ENCODE assay signal across 10 mouse cellular contexts in the genomic region with DNA sequence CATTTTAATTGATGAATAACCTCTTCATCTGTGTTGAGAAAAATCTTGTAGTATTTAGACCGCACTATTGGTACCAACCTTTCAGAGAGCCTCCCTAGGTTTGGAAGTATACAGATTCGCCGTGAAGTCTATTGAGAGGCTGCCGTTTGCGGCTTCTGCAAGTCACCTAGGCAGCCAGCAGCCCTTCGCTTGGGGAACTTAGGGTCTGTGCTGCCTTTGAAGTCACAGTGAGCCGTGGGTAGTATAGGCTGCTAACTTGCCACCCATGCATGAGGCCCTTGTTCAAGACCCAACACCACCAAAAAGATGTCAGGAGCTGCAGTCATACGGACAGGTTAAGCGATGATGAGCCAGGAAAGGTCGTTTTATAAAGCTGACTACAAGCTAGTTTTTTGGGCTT. TPM values are rescaled to one million over a fixed set of nuclear protein-coding genes. Genes with fewer than 3 reads are reported as not detected.
DNase-seq lines count a peak whose midpoint lies in the region; ATAC-seq and TF ChIP-seq lines count a peak whose summit lies in the region.
"Had no signal": no experiment of that assay in that cellular context is flagged by ENCODE, and none has a peak within 500 bp of the region (broad histone marks: within the 10 kb centered on the region; RNA-seq: fewer than 3 reads in every experiment).

No protein-coding gene starts in this region.

- H3K4me2 ChIP-seq in kidney, embryonic 15.5 days, result peak overlapping the region; percentile 96
- H3K4me2 ChIP-seq in embryonic facial prominence, embryonic 13.5 days, result peak overlapping the region; percentile 98; the same call in 1 of the 2 replicates
- peak overlapping the region; percentile 100 for H3K4me2 ChIP-seq in hindbrain, postnatal 0 days (ENCODE audit: low read depth, low read length)
- peak overlapping the region; percentile 98 for H3K4me2 ChIP-seq in neural tube, embryonic 13.5 days

- 84% methylated on average over 10 of the region's 10 CpGs for WGBS in kidney, embryonic 15.5 days
- WGBS in embryonic facial prominence, embryonic 13.5 days, result 89% methylated on average over 10 of the region's 10 CpGs
- 82% methylated on average over 10 of the region's 10 CpGs for WGBS in hindbrain, postnatal 0 days
- 86% methylated on average over 10 of the region's 10 CpGs for WGBS in neural tube, embryonic 13.5 days

- ATAC-seq in kidney, embryonic 15.5 days (replicated peaks; ENCODE audit: low FRiP score), result no peak
- no peak for ATAC-seq in embryonic facial prominence, embryonic 13.5 days (ENCODE audit: insufficient number of reproducible peaks, insufficient read depth, low FRiP score, low TSS enrichment, low read depth)
- ATAC-seq in hindbrain, postnatal 0 days, result no peak
- ATAC-seq in neural tube, embryonic 13.5 days (ENCODE audit: low read depth), result no peak

- DNase-seq in kidney, postnatal 14 days, result no peak
- no peak for DNase-seq in hindbrain, postnatal 0 days (ENCODE audit: low spot score)
- no peak for DNase-seq in layer of hippocampus, postnatal 36 days
- no peak for DNase-seq in adrenal gland, postnatal 4 days (ENCODE audit: low spot score in 2 of 2)
- DNase-seq in retina, embryonic 14.5 days (ENCODE audit: low spot score), result no peak

- H3K4me3 ChIP-seq in kidney, embryonic 15.5 days (replicated peaks), result peak overlapping the region; percentile 91; the same call in 1 of the 2 replicates
- H3K4me3 ChIP-seq in embryonic facial prominence, embryonic 13.5 days, result peak overlapping the region; percentile 96; the same call in 1 of the 2 replicates
- H3K4me3 ChIP-seq in hindbrain, postnatal 0 days (ENCODE audit: low read length), result peak overlapping the region; percentile 77; the same call in 1 of the 2 replicates
- H3K4me3 ChIP-seq in neural tube, embryonic 13.5 days, result peak overlapping the region; percentile 96; the same call in 1 of the 2 replicates

- TF ChIP-seq CTCF in hindbrain, postnatal 0 days (IDR thresholded peaks at IDR 0.05; ENCODE audit: low read depth), result no peak

- H3K9ac ChIP-seq in kidney, embryonic 15.5 days, result no peak overlapping the region
- H3K9ac ChIP-seq in embryonic facial prominence, embryonic 13.5 days, result no peak overlapping the region
- no peak overlapping the region for H3K9ac ChIP-seq in hindbrain, postnatal 0 days (replicated peaks; ENCODE audit: low read length)
- peak overlapping the region; percentile 43; the same call in 1 of the 2 replicates for H3K9ac ChIP-seq in neural tube, embryonic 13.5 days

- peaks cover 29% of the 10 kb centered on the region for H3K4me1 ChIP-seq in kidney, embryonic 15.5 days
- H3K4me1 ChIP-seq in embryonic facial prominence, embryonic 13.5 days, result peaks cover 18% of the 10 kb centered on the region
- peaks cover 13% of the 10 kb centered on the region for H3K4me1 ChIP-seq in hindbrain, postnatal 0 days (ENCODE audit: insufficient read depth, low read length)
- H3K4me1 ChIP-seq in neural tube, embryonic 13.5 days (replicated peaks), result peaks cover 26% of the 10 kb centered on the region

- H3K27me3 ChIP-seq in kidney, embryonic 15.5 days, result no peaks in the 10 kb centered on the region
- H3K27me3 ChIP-seq in embryonic facial prominence, embryonic 13.5 days, result no peaks in the 10 kb centered on the region
- no peaks in the 10 kb centered on the region for H3K27me3 ChIP-seq in hindbrain, postnatal 0 days (ENCODE audit: insufficient read depth, low read length)
- H3K27me3 ChIP-seq in neural tube, embryonic 13.5 days, result no peaks in the 10 kb centered on the region
- H3K27me3 ChIP-seq: embryonic facial prominence, embryonic 12.5 days had no signal

- H3K27ac ChIP-seq in kidney, embryonic 15.5 days, result no peak overlapping the region
- no peak overlapping the region for H3K27ac ChIP-seq in embryonic facial prominence, embryonic 13.5 days
- H3K27ac ChIP-seq in hindbrain, postnatal 0 days, result no peak overlapping the region
- no peak overlapping the region for H3K27ac ChIP-seq in neural tube, embryonic 13.5 days (replicated peaks)
- H3K27ac ChIP-seq: embryonic facial prominence, embryonic 12.5 days; macrophage had no signal

- H3K9me3 ChIP-seq in kidney, embryonic 15.5 days (replicated peaks), result no peaks in the 10 kb centered on the region; the same call in 1 of the 2 replicates
- no peaks in the 10 kb centered on the region for H3K9me3 ChIP-seq in embryonic facial prominence, embryonic 13.5 days
- H3K9me3 ChIP-seq in hindbrain, postnatal 0 days (ENCODE audit: low read length), result no peaks in the 10 kb centered on the region
- no peaks in the 10 kb centered on the region for H3K9me3 ChIP-seq in neural tube, embryonic 13.5 days
- H3K9me3 ChIP-seq: embryonic facial prominence, embryonic 12.5 days had no signal

- peaks cover 22% of the 10 kb centered on the region for H3K36me3 ChIP-seq in kidney, embryonic 15.5 days
- peaks cover 19% of the 10 kb centered on the region for H3K36me3 ChIP-seq in embryonic facial prominence, embryonic 13.5 days
- no peaks in the 10 kb centered on the region for H3K36me3 ChIP-seq in hindbrain, postnatal 0 days (ENCODE audit: insufficient read depth, low read length)
- H3K36me3 ChIP-seq in neural tube, embryonic 13.5 days, result peaks cover 22% of the 10 kb centered on the region

RNA-seq across cellular contexts. Expression of a gene that starts 2.0 kb away (rescaled TPM):
- 8.2 and 9.1 TPM in 2 replicates for polyA plus RNA-seq in kidney, embryonic 15.5 days (2015; fragmentation: Nextera tagmentation; extraction: Ambion mirVana)
- polyA plus RNA-seq in embryonic facial prominence, embryonic 13.5 days (2015; fragmentation: Nextera tagmentation; extraction: Ambion mirVana), result 9.2 TPM in 2 replicates
- total RNA-seq in hindbrain, postnatal 0 days (2014; rRNA removed), result 15.8 and 18.7 TPM in 2 replicates
- 6.9 and 7.2 TPM in 2 replicates for polyA plus RNA-seq in hindbrain, postnatal 0 days (2015; fragmentation: Nextera tagmentation; extraction: Ambion mirVana)
- 8.5 and 8.6 TPM in 2 replicates for polyA plus RNA-seq in neural tube, embryonic 13.5 days (2015; fragmentation: Nextera tagmentation; extraction: Ambion mirVana)
- 10 to 100 TPM; 41.1 to 43.6 TPM for total RNA-seq in layer of hippocampus, postnatal 36 days (2021)
- total RNA-seq in adrenal gland, postnatal 4 days (2021), result 10 to 100 TPM; 33.1 to 36.7 TPM

RNA-seq across cellular contexts. Expression of a gene that starts 21.9 kb away (rescaled TPM):
- 6.4 and 6.7 TPM in 2 replicates for polyA plus RNA-seq in kidney, embryonic 15.5 days (2015; fragmentation: Nextera tagmentation; extraction: Ambion mirVana)
- polyA plus RNA-seq in embryonic facial prominence, embryonic 13.5 days (2015; fragmentation: Nextera tagmentation; extraction: Ambion mirVana), result 5.0 and 8.0 TPM in 2 replicates
- 30.3 and 30.6 TPM in 2 replicates for total RNA-seq in hindbrain, postnatal 0 days (2014; rRNA removed)
- polyA plus RNA-seq in hindbrain, postnatal 0 days (2015; fragmentation: Nextera tagmentation; extraction: Ambion mirVana), result 6.5 TPM in 2 replicates
- 4.1 and 4.8 TPM in 2 replicates for polyA plus RNA-seq in neural tube, embryonic 13.5 days (2015; fragmentation: Nextera tagmentation; extraction: Ambion mirVana)
- 10 to 100 TPM; 11.5 to 14.5 TPM for total RNA-seq in layer of hippocampus, postnatal 36 days (2021)
- total RNA-seq in adrenal gland, postnatal 4 days (2021), result 10 to 100 TPM; 23.4 to 24.3 TPM
